ENCODE assay signal across 8 mouse cellular contexts in the genomic region with DNA sequence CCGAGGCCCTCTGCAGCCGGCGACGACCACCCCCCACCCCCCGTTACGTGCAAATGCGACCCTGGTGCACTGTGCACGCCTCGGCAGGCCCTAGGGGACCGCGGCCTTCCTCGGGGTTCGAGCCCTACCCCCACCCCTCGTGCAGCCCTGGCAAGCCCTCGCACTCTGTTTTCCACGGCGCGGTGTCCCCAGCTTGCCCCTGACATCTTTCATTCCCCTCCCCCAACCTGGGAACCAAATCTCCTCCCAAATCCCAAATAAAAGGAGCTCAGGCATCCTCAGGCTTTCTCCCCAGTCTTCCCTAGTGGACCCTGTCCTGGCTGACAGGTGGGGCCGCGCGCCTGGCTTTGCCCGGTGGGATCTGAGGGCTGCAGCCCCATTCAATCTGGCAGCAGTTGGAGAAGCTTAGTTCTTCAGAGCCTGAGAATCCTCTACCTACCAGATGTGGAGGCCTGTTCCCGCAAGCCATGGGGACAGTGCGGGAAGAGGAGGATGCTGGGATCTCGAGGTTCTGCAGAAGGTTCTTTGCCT. TPM values are rescaled to one million over a fixed set of nuclear protein-coding genes. Genes with fewer than 3 reads are reported as not detected.
DNase-seq lines count a peak whose midpoint lies in the region; ATAC-seq and TF ChIP-seq lines count a peak whose summit lies in the region.

Gene Dusp1 (minus strand): TSS at position 478 of the 531 bp plus-strand sequence.

- peak; percentile 88 for ATAC-seq in midbrain, embryonic 13.5 days

- H3K4me1 ChIP-seq in cerebellum, adult 2 months (ENCODE audit: control insufficient read depth, insufficient read depth, low read length) = peaks cover 3% of the 10 kb centered on the region
- H3K4me1 ChIP-seq in midbrain, embryonic 13.5 days (replicated peaks) = peaks cover 39% of the 10 kb centered on the region

- no peak for TF ChIP-seq CTCF in cerebellum, adult 2 months (IDR thresholded peaks at IDR 0.05; ENCODE audit: borderline replicate concordance, insufficient read depth, low read depth, low read length)

- TF ChIP-seq POLR2A in cerebellum, adult 2 months (IDR thresholded peaks at IDR 0.05; ENCODE audit: borderline replicate concordance, insufficient read depth, low read length) = no peak

- no peaks in the 10 kb centered on the region for H3K27me3 ChIP-seq in cerebellum, adult 2 months (ENCODE audit: control insufficient read depth, insufficient read depth, low read length)
- H3K27me3 ChIP-seq in midbrain, embryonic 13.5 days = no peaks in the 10 kb centered on the region

- peak within 1 kb of the TSS; percentile 89 for H3K4me3 ChIP-seq in cerebellum, adult 2 months (replicated peaks; ENCODE audit: insufficient read depth, low read depth, low read length)
- H3K4me3 ChIP-seq in midbrain, embryonic 13.5 days (replicated peaks) = peak within 1 kb of the TSS; percentile 81

- H3K9me3 ChIP-seq in midbrain, embryonic 13.5 days = no peaks in the 10 kb centered on the region

- peak within 1 kb of the TSS; percentile 89 for H3K9ac ChIP-seq in midbrain, embryonic 13.5 days (replicated peaks)

- under 1% methylated on average over 25 of the region's 25 CpGs for WGBS in cerebellum, adult 2 months
- under 1% methylated on average over 25 of the region's 25 CpGs for WGBS in midbrain, embryonic 13.5 days

- peak within 1 kb of the TSS; percentile 75 for H3K4me2 ChIP-seq in midbrain, embryonic 13.5 days (replicated peaks)

- peak within 1 kb of the TSS; percentile 88 for H3K27ac ChIP-seq in cerebellum, adult 2 months (ENCODE audit: insufficient read depth, low read length)
- H3K27ac ChIP-seq in midbrain, embryonic 13.5 days = peak within 1 kb of the TSS; percentile 83

- H3K36me3 ChIP-seq in midbrain, embryonic 13.5 days = peaks cover 34% of the 10 kb centered on the region

- no peak for DNase-seq in cerebellum, adult 2 months
- DNase-seq in cerebellum, adult 11 months = no peak
- no peak for DNase-seq in thymus, postnatal 0 days (ENCODE audit: low spot score)
- no peak for DNase-seq in thymus, postnatal 14 days
- no peak for DNase-seq in heart, adult 8-10 months (ENCODE audit: low spot score)
- DNase-seq in layer of hippocampus, postnatal 25 days (ENCODE audit: extremely low spot score in 1 of 2, low spot score in 1 of 2) = no peak
- DNase-seq in kidney, adult 18-20 months = no peak

RNA-seq across cellular contexts. Expression of gene Dusp1, which starts in this region (rescaled TPM):
- polyA plus RNA-seq in cerebellum, adult 2 months (2012; rRNA removed) = 62.5 and 67.1 TPM in 2 replicates
- 22.4 and 26.4 TPM in 2 replicates for polyA plus RNA-seq in thymus, postnatal 0 days (2015; fragmentation: Nextera tagmentation; extraction: Ambion mirVana)
- 10 to 100 TPM; 51.1 to 75.8 (median 59.4) TPM for total RNA-seq in heart, adult 8-10 months (2022)
- 10 to 100 TPM; 14.7 to 18.3 TPM for total RNA-seq in layer of hippocampus, postnatal 25 days (2021)
- polyA plus RNA-seq in midbrain, embryonic 13.5 days (2015; fragmentation: Nextera tagmentation; extraction: Ambion mirVana) = 41.3 and 43.8 TPM in 2 replicates
